Mouse (Mus musculus): Measurements from ENCODE around the gene Epm2aip1. TPM values are rescaled to one million over a fixed set of nuclear protein-coding genes. Genes with fewer than 3 reads are reported as not detected.
A peak's percentile ranks its signal among the peaks of the same experiment; 100 is the strongest.

Epm2aip1 gene
- polyA plus RNA-seq, 1 experiment from 2014 or later = 25.1 TPM

DNA sequence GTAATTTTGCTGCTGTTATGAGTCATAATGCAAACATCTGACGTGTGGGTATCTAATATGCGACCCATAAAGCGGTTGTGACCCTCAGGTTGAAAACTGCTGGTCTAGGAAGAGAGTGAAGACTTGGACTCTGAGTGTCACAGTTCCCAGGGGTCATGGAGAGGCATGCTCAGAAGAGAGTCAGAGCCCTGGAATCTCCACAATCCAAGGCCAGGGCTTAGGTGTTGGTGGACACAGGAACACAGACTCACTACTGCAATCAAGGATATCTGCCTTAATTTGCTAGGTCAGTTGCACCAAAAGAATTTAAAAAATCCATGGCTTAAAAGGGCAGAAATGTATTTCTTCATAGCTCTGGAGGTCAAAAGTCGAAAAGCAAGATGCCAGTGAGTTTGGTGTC is 21.5 kb downstream of the Epm2aip1 start:
- H3K27ac ChIP-seq = no peak overlapping the region
- no peaks in the 10 kb centered on the region for H3K36me3 ChIP-seq

DNA sequence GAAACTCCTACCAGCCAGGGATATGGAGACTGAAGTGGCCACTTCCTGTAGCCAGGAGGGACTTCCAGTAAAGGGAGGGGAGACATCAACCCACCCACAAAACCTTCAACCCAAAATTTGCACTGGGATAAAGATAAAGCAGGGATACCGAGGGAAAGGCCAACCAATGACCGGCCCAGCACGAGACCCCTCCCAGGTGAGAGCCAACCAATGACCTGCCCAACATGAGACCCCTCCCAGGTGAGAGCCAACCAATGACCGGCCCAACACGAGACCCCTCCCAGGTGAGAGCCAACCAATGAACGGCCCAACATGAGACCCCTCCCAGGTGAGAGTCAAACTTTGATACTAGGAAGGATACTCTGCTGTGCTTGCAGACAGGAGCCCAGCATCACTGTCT is 23.2 kb downstream of the Epm2aip1 start:
- Histone ChIP-seq H3K4me3 (no peak overlapping the region), H3K4me1 (replicated peaks) (peaks cover 3% of the 10 kb centered on the region; the same call in 1 of the 2 replicates), H3K9me3 (no peaks in the 10 kb centered on the region), H3K27me3 (ENCODE audit: insufficient read depth, poor library complexity, severe bottlenecking) (no peaks in the 10 kb centered on the region), H3K27ac (no peak overlapping the region), H3K36me3 (no peaks in the 10 kb centered on the region)
- DNase-seq (ENCODE audit: low spot score) = no peak
- 92% methylated on average over 6 of the region's 6 CpGs for WGBS

More for the DNA sequence above, 21.5 kb downstream of the Epm2aip1 start:
- Histone ChIP-seq H3K9me3 (no peaks in the 10 kb centered on the region), H3K4me3 (no peak overlapping the region), H3K27me3 (ENCODE audit: insufficient read depth, poor library complexity, severe bottlenecking) (no peaks in the 10 kb centered on the region), H3K4me1 (replicated peaks) (peaks cover 6% of the 10 kb centered on the region)
- no peak for DNase-seq (ENCODE audit: low spot score)
- 86% methylated on average over 4 of the region's 4 CpGs for WGBS

DNA sequence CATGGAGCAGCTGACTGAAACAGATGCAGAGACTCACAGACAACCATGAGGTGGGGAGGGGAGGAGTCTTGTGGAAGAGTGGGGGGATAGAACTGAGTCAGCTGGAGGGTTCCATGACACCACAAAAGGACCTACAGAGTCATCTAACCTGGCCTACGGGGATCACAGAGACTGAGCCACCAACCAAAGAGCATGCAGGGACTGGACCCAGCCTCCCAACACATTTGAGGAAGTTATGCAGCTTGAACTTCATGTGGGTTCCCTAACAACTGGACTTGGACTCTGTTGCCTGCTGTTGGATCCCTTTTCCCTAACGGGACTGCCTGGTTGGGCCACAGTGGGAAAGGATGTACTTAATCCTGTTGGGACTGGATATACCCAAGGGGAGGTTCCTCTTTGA is 23.6 kb downstream of the Epm2aip1 start:
- DNase-seq (ENCODE audit: low spot score) = no peak
- H3K4me1 ChIP-seq (replicated peaks) = 0 out of 2 replicates have a peak, but pooled peaks cover 3% of the 10 kb centered on the region
- 75% methylated on average over 2 of the region's 2 CpGs for WGBS

DNA sequence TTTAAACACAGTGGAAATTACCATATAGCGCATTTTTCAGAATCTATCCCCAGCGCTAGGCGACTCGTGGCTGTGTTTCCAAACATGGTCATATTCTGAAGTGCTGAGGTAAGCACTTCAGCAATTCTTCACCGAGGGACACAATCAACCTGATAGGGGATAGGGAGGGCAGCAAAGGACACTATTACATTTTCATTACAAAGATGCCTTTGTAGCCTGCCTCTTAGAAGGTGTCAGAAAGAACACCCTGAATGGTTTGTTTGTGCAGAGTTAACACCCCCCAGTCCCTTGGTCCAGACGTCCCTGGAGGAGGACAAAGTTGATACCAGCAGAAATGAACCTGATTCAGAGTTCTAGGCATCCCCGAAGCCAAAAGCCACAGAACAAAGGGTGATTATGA is 24.7 kb downstream of the Epm2aip1 start:
- 0 out of 2 replicates have a peak, but pooled peaks cover 3% of the 10 kb centered on the region for H3K4me1 ChIP-seq (replicated peaks)
- no peak overlapping the region for H3K27ac ChIP-seq
- no peaks in the 10 kb centered on the region for H3K36me3 ChIP-seq
- H3K27me3 ChIP-seq (ENCODE audit: insufficient read depth, poor library complexity, severe bottlenecking) = no peaks in the 10 kb centered on the region
- no peak for DNase-seq (ENCODE audit: low spot score)
- H3K4me3 ChIP-seq = no peak overlapping the region
- no peaks in the 10 kb centered on the region for H3K9me3 ChIP-seq
- 79% methylated on average over 7 of the region's 7 CpGs for WGBS

More for the DNA sequence above, 23.6 kb downstream of the Epm2aip1 start:
- no peaks in the 10 kb centered on the region for H3K9me3 ChIP-seq
- H3K36me3 ChIP-seq = no peaks in the 10 kb centered on the region
- H3K4me3 ChIP-seq = no peak overlapping the region
- H3K27me3 ChIP-seq (ENCODE audit: insufficient read depth, poor library complexity, severe bottlenecking) = no peaks in the 10 kb centered on the region
- H3K27ac ChIP-seq = no peak overlapping the region

DNA sequence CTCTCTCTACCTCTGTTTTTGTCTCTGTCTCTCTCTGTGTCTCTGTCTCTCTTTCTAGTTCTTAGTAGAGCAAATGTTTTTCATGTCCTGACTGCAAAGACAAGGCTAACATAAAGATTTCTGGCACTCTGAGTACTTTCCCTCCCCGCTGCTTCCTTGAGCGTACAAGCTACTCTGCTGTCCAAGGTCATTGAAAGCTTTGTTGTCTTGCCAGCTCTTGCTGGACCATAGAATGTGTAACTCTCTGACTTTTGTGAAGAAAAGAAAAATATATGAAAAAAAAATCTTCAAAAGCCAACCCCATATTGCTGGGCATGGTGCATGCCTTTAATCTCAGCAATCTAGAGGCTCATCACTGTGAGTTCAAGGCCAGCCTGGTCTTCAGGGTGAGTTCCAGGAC is 26.9 kb downstream of the Epm2aip1 start:
- DNase-seq (ENCODE audit: low spot score) = no peak
- H3K27ac ChIP-seq = no peak overlapping the region
- no peaks in the 10 kb centered on the region for H3K27me3 ChIP-seq (ENCODE audit: insufficient read depth, poor library complexity, severe bottlenecking)
- H3K36me3 ChIP-seq = no peaks in the 10 kb centered on the region
- H3K9me3 ChIP-seq = no peaks in the 10 kb centered on the region
- H3K4me1 ChIP-seq (replicated peaks) = 0 out of 2 replicates have a peak, but pooled peaks cover 4% of the 10 kb centered on the region
- H3K4me3 ChIP-seq = no peak overlapping the region
- WGBS = 93% methylated on average over 2 of the region's 2 CpGs

DNA sequence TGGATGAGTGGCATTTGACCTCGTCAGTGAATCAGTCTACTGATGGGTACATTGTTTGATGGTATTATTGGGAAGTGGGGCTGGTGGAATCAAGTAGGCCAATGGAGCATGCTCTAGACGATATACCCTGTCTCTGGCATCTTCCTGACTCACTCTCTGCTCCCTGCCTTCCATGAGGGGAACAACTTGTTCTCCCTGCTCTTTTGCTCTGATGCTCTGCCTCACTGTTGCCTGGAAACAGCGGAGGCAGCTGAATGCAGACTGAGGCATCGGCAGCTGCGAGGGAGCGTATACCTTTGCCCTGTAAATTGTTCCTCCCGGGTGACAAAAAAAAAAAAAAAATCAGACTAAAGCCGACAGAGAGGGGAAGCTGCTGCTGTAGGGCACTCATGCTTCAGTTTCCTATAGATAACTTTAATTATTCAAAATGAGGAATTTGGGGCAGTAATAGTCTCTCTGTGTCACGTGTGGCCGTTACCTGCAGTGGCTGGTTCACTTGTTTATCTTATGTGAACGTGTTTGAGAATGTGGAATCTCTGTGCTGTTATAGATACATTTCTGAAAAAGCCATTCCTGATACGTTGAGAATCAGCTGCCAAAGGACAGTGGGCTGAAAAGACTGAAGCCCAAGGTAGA is 30.6 kb downstream of the Epm2aip1 start:
- Histone ChIP-seq H3K36me3 (no peaks in the 10 kb centered on the region), H3K27ac (no peak overlapping the region), H3K4me3 (no peak overlapping the region), H3K9me3 (no peaks in the 10 kb centered on the region), H3K27me3 (ENCODE audit: insufficient read depth, poor library complexity, severe bottlenecking) (no peaks in the 10 kb centered on the region), H3K4me1 (replicated peaks) (0 out of 2 replicates have a peak, but pooled peaks cover 2% of the 10 kb centered on the region)
- no peak for DNase-seq (ENCODE audit: low spot score)
- 59% methylated on average over 12 of the region's 12 CpGs for WGBS

DNA sequence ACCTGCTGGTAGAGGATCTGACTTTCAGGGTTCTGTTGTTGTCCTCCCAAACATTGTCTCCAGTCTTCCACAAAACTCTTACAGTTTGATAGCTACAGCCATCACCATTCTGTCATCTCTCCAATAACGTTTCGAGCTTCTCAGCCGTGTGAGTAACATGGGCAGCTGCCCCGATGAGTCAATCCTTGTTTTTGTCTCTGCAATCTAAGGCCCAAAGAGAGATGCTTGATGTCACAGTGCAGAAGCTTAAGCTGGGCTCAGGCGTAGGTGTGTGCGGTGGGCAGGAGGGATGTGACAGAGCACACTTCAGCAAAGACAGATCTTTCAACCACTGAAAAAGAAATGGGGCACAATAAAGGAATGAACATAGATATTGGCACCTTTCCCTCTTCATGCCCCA is 32.3 kb downstream of the Epm2aip1 start:
- Histone ChIP-seq H3K27me3 (ENCODE audit: insufficient read depth, poor library complexity, severe bottlenecking) (peaks cover 5% of the 10 kb centered on the region), H3K9me3 (no peaks in the 10 kb centered on the region), H3K4me3 (no peak overlapping the region), H3K4me1 (replicated peaks) (0 out of 2 replicates have a peak, but pooled peaks cover 2% of the 10 kb centered on the region), H3K27ac (no peak overlapping the region), H3K36me3 (no peaks in the 10 kb centered on the region)
- DNase-seq (ENCODE audit: low spot score) = no peak
- 91% methylated on average over 6 of the region's 6 CpGs for WGBS

DNA sequence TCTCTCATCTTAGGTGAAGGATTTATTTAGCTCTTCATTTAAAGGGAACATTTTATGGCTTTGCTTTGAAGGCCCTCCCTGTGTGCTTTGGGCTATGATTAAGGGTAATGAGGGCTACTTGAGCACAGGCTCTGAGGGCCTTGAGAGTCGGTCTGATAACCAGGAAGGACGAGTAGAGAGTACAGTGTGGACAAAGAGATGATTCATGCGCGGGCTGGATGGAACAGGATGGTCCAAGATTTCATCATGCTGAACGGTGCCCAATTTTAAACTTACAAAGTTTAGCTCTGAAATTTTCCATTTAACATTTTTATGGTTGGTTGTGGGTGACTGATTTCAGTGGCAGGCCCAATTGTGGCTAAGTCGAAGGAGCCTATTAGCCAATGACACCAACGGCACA is 34.4 kb downstream of the Epm2aip1 start:
- WGBS = 86% methylated on average over 7 of the region's 7 CpGs
- H3K4me1 ChIP-seq (replicated peaks) = peaks cover 2% of the 10 kb centered on the region; the same call in 1 of the 2 replicates
- no peak overlapping the region for H3K27ac ChIP-seq
- H3K9me3 ChIP-seq = 0 out of 2 replicates have a peak, but pooled peaks cover 5% of the 10 kb centered on the region
- H3K27me3 ChIP-seq (ENCODE audit: insufficient read depth, poor library complexity, severe bottlenecking) = peaks cover 26% of the 10 kb centered on the region
- DNase-seq (ENCODE audit: low spot score) = no peak
- no peak overlapping the region for H3K4me3 ChIP-seq
- H3K36me3 ChIP-seq = no peaks in the 10 kb centered on the region

DNA sequence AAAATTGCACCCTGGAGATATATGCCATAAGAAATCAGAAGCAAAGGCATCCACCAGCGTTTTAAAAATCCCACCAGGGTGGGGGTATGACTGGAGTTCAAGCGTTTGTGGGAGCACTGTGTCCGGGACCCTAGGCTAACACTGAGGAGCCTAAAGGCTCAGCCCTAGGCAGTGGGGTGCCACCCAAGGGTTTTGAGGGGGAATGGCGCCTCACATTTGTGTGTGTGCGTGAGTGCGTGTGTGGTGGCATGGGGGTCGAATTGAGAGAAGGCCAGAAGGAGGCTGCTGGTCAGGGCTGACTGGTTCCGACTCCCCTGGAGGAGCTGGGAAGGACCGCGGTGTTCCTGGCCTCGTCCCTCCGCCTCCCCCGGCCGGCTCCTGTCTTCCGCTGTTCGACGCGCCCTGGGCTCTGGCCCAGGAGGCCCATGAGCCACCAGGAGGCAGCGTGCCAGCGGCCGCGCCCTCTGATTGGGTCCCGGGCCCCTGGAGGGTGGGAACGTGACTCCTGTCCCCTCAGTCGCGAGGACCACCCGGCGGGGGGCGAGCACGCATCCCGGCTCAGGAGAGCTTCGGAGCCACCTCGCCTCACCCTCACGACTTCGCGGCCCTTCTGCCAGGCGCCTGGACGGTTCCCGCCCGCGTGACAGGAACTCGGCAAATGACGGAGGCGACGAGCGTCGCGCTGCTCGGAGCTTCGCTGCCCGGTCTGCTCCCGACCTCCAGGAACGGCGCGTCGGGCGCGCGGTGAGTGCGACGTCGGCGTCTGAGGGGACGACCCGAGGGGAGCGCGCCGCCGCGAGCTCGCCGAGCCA is 39.5 kb downstream of the Epm2aip1 start, which contains the start of gene Trank1:
TSS of gene Trank1 (plus strand) at position 709 of the 812 bp plus-strand sequence.
- peak; percentile 42 for DNase-seq (ENCODE audit: low spot score)
- H3K36me3 ChIP-seq = no peaks in the 10 kb centered on the region
- peak within 1 kb of the TSS; percentile 59 for H3K4me3 ChIP-seq
- peaks cover 18% of the 10 kb centered on the region for H3K4me1 ChIP-seq (replicated peaks)
- 10% methylated on average over 72 of the region's 72 CpGs for WGBS
- peak within 1 kb of the TSS; percentile 37 for H3K27ac ChIP-seq
- H3K27me3 ChIP-seq (ENCODE audit: insufficient read depth, poor library complexity, severe bottlenecking) = peaks cover 66% of the 10 kb centered on the region
- 0 out of 2 replicates have a peak, but pooled peaks cover 13% of the 10 kb centered on the region for H3K9me3 ChIP-seq

DNA sequence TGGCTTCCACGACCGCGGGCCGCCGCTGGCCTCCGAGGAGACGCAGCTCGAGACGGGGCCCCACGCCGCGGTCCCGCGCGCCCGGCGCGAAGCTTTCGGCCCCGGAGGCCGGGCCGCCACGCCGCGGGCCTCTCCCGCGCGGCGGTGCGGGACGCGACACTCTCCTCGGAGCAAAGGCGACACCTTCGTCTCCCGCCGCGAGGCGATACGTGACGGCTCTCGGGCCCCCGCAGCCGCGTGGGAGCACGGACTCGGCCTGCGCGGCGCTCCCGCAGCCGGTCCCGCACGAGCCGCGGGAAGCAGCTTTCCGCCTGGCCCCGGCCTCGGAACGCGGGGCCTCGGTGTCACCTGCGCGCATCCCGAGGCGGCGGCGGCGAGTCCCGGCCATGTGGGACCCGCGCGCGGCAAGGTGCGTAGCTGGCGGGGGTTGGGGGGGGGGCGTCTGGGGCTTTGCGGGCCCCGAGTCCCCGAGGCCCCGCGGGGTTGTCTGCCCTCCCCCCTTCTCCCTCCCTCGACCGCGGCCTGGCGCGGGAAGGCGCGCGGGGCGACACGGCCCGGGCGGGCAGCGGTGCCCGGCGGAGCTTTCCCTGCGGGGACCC is 40.2 kb downstream of the Epm2aip1 start:
- Histone ChIP-seq H3K27me3 (ENCODE audit: insufficient read depth, poor library complexity, severe bottlenecking) (peaks cover 66% of the 10 kb centered on the region), H3K4me1 (replicated peaks) (peaks cover 18% of the 10 kb centered on the region), H3K9me3 (0 out of 2 replicates have a peak, but pooled peaks cover 13% of the 10 kb centered on the region), H3K27ac (peak overlapping the region; percentile 37), H3K4me3 (peak overlapping the region; percentile 59), H3K36me3 (no peaks in the 10 kb centered on the region)
- DNase-seq (ENCODE audit: low spot score) = no peak
- 2% methylated on average over 92 of the region's 98 CpGs for WGBS

DNA sequence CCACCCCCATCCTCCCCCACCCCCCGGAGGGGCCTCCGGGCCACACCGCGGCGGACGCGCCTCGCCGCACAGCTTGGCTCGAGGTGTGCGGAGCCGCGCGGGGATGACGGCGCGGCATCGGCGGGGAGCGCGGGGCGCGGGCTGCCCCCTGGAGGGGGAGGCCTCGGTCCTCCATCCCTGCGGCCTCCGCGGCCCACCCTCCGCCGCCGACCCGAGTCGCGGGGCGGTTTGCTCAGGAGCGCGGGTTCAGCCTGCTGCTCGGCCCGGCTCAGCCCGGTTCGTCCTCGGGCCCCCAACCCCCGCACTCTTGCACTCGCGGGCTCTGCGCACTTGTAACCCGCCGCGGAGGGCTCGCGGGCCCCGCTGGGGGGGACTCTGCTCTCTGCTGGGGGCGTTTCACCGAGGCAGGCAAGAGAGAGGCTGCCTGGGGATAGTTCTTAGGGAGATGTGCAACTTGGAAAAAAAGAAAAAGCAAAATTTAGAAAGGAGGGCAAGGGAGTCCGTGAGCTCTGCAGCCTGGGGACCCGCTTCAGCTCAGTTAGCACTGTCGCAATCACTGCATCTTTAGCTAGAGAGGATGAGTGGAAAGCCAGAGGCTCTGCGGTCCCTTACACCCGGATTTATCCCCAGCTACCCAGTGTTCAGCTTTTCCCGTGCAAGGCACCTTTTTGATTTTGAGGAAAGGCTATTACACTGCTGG is 40.9 kb downstream of the Epm2aip1 start:
- Histone ChIP-seq H3K27ac (peak overlapping the region; percentile 37), H3K4me1 (replicated peaks) (peaks cover 18% of the 10 kb centered on the region), H3K9me3 (0 out of 2 replicates have a peak, but pooled peaks cover 13% of the 10 kb centered on the region), H3K27me3 (ENCODE audit: insufficient read depth, poor library complexity, severe bottlenecking) (peaks cover 66% of the 10 kb centered on the region), H3K4me3 (peak overlapping the region; percentile 59), H3K36me3 (no peaks in the 10 kb centered on the region)
- peak; percentile 46 for DNase-seq (ENCODE audit: low spot score)
- WGBS = under 1% methylated on average over 59 of the region's 59 CpGs

DNA sequence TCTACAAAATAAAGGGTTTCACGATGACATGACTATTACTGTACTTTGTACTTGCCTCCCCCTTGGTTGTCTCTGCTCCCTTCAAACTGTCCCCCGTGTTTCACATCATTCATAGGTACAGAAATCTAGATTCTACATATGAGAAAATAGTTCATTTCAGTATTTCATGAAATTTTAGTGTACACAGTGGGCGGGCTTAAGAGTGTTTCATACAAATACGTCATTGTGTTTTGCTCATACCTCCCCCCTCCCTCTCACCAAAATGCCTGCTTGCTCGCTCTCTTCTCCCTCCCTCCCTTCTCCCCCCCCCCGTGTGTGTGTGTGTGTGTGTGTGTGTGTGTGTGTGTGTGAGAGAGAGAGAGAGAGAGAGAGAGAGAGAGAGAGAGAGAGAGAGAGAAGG is 41.6 kb downstream of the Epm2aip1 start:
- peaks cover 66% of the 10 kb centered on the region for H3K27me3 ChIP-seq (ENCODE audit: insufficient read depth, poor library complexity, severe bottlenecking)
- no peaks in the 10 kb centered on the region for H3K36me3 ChIP-seq
- WGBS = 13% methylated on average over 5 of the region's 6 CpGs

More for the DNA sequence above, 41.6 kb downstream of the Epm2aip1 start:
- DNase-seq (ENCODE audit: low spot score) = no peak
- H3K9me3 ChIP-seq = 0 out of 2 replicates have a peak, but pooled peaks cover 13% of the 10 kb centered on the region
- peaks cover 18% of the 10 kb centered on the region for H3K4me1 ChIP-seq (replicated peaks)
- H3K4me3 ChIP-seq = no peak overlapping the region
- H3K27ac ChIP-seq = no peak overlapping the region

Data from hindbrain, embryonic 10.5 days (tissue).